Mouse (Mus musculus) layer of hippocampus, adult 6 months (tissue): ENCODE data around the gene 4933403O08Rik. TPM values are rescaled to one million over a fixed set of nuclear protein-coding genes. Genes with fewer than 3 reads are reported as not detected.

Source experiments
- long read RNA-seq, 2 experiments: library from polyadenylated mRNA; unstranded; transcript quantifications; one replicate each; pipeline ENCODE4 v2.0.0; 2019 to 2020
- polyA plus RNA-seq: library from polyadenylated mRNA; unstranded; fragments of <200 nt; fragmentation: Nextera tagmentation; gene quantifications from 2 replicates; pipeline ENCODE4 v1.2.3, GENCODE M21; 2021

The 4933403O08Rik gene
- polyA plus RNA-seq, result not detected in 2 replicates
- long read RNA-seq, experiment 1, result 0 reads
- long read RNA-seq, experiment 2, result 0 reads

DNA sequence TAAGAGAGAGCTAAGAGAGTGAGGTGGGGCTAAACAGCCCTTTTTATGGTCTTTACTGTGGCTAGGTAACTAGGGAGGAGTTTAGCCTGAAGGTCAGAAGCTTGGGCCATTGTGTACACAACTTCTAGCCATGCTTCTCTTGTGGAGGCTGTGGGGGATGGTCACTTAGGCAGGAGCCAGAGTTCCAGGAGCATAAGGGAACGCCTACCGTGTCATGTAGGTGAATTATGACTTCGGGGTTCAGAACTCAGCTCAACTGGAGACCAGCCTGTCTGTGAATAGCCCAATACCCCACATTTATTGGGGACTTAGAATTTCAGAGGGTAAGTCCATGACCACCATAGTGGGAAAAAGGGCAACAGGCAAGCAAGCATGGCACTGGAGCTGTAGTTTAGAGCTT lies at the start of gene 4933403O08Rik:
TSS of gene 4933403O08Rik (plus strand) at position 301 of the 400 bp plus-strand sequence.

Other genes with a start within 250 kb of the 4933403O08Rik start
- gene Tex16, start 228.0 kb upstream of the 4933403O08Rik start, polyA plus RNA-seq, result not detected in 2 replicates
- gene Apool, start 72.3 kb downstream of the 4933403O08Rik start, polyA plus RNA-seq, result 8.5 and 10.7 TPM in 2 replicates
- not detected in 2 replicates for gene Satl1, start 167.7 kb downstream of the 4933403O08Rik start, polyA plus RNA-seq